Mouse (Mus musculus) neural tube, embryonic 13.5 days (tissue): Measurements from ENCODE around the gene Cox5a. TPM values are rescaled to one million over a fixed set of nuclear protein-coding genes. Genes with fewer than 3 reads are reported as not detected.

Experiments
- ATAC-seq: fragments of 200-750 bp; cut with Nextera tagmentation; 2 replicates; pipeline ENCODE4 v1.8.0; 2017; ENCODE audit warnings: low read depth, mild to moderate bottlenecking, moderate TSS enrichment, moderate library complexity
- H3K27ac ChIP-seq: fragments of 300-500 bp; sonication (generic); replicated peaks from 2 replicates; pipeline ENCODE4 v1.5.1; 2015; ENCODE audit warnings: moderate library complexity, mild to moderate bottlenecking, inconsistent platforms
- H3K27me3 ChIP-seq: fragments of 300-500 bp; sonication (generic); 2 replicates; pipeline ENCODE4 v1.6.1; 2015; ENCODE audit warnings: mild to moderate bottlenecking, inconsistent platforms
- H3K36me3 ChIP-seq: fragments of 300-500 bp; sonication (generic); 2 replicates; pipeline ENCODE4 v1.6.1; 2015; ENCODE audit warnings: mild to moderate bottlenecking, inconsistent platforms
- H3K4me1 ChIP-seq: fragments of 300-500 bp; sonication (generic); replicated peaks from 2 replicates; pipeline ENCODE4 v1.6.1; 2015; ENCODE audit warnings: inconsistent platforms
- H3K4me2 ChIP-seq: fragments of 300-500 bp; sonication (generic); 2 replicates; pipeline ENCODE4 v1.6.1; 2015; ENCODE audit warnings: inconsistent platforms, mild to moderate bottlenecking, moderate library complexity
- H3K4me3 ChIP-seq: fragments of 300-500 bp; sonication (generic); 2 replicates; pipeline ENCODE4 v1.5.1; 2015; ENCODE audit warnings: mild to moderate bottlenecking, inconsistent platforms
- H3K9ac ChIP-seq: fragments of 300-500 bp; sonication (generic); 2 replicates; pipeline ENCODE4 v1.6.1; 2015; ENCODE audit warnings: moderate library complexity, mild to moderate bottlenecking, inconsistent platforms
- H3K9me3 ChIP-seq: fragments of 300-500 bp; sonication (generic); 2 replicates; pipeline ENCODE4 v1.6.1; 2016; ENCODE audit warnings: inconsistent platforms
- WGBS: fragments of 180-500 bp; shearing (Covaris S2); methylation state at CpG from one replicate; pipeline ENCODE4 v1.1.7; 2015; 5-methylcytosine and 5-hydroxymethylcytosine counted together
- polyA plus RNA-seq: library from polyadenylated mRNA; unstranded; fragments of >200 nt; fragmentation: Nextera tagmentation; extraction: Ambion mirVana; gene quantifications from 2 replicates; pipeline ENCODE4 v1.2.1, GENCODE M21; 2015

The Cox5a gene
- 922 and 997 TPM in 2 replicates for polyA plus RNA-seq

GRCm38 (mm10) chr9:57521056-57521911 is at the start of gene Cox5a:
Gene Cox5a (plus strand): TSS chr9:57521274.
- H3K4me1 ChIP-seq, result peaks cover 41% of the 10 kb centered on the region
- H3K27me3 ChIP-seq, result no peaks in the 10 kb centered on the region
- H3K9ac ChIP-seq, result peak within 1 kb of the TSS; percentile 97
- under 1% methylated on average over 95 of the region's 95 CpGs for WGBS
- peak within 1 kb of the TSS; percentile 99 for H3K4me3 ChIP-seq
- H3K9me3 ChIP-seq, result no peaks in the 10 kb centered on the region
- peak within 1 kb of the TSS; percentile 96 for H3K27ac ChIP-seq
- peak; percentile 96 for ATAC-seq
- H3K4me2 ChIP-seq, result peak within 1 kb of the TSS; percentile 78
- H3K36me3 ChIP-seq, result no peaks in the 10 kb centered on the region

- peak; percentile 79 for ATAC-seq
- H3K4me3 ChIP-seq, result no peak overlapping the region
- no peaks in the 10 kb centered on the region for H3K9me3 ChIP-seq
- H3K4me2 ChIP-seq, result no peak overlapping the region
- peak overlapping the region; percentile 53 for H3K9ac ChIP-seq
- peaks cover 4% of the 10 kb centered on the region; the same call in 1 of the 2 replicates for H3K4me1 ChIP-seq
- 15% methylated on average over 7 of the region's 7 CpGs for WGBS
- H3K36me3 ChIP-seq, result no peaks in the 10 kb centered on the region
- no peak overlapping the region for H3K27ac ChIP-seq
- H3K27me3 ChIP-seq, result peaks cover 21% of the 10 kb centered on the region
Measured at GRCm38 (mm10) chr9:57485774-57486173, 35.3 kb upstream of the Cox5a start.

GRCm38 (mm10) chr9:57487807-57488206 is 33.3 kb upstream of the Cox5a start:
- WGBS, result 76% methylated on average over 7 of the region's 7 CpGs
- H3K4me3 ChIP-seq, result no peak overlapping the region
- no peak for ATAC-seq
- H3K4me2 ChIP-seq, result no peak overlapping the region
- no peaks in the 10 kb centered on the region for H3K9me3 ChIP-seq
- H3K27me3 ChIP-seq, result peaks cover 21% of the 10 kb centered on the region
- H3K27ac ChIP-seq, result no peak overlapping the region
- H3K36me3 ChIP-seq, result no peaks in the 10 kb centered on the region
- H3K9ac ChIP-seq, result no peak overlapping the region
- H3K4me1 ChIP-seq, result peaks cover 4% of the 10 kb centered on the region; the same call in 1 of the 2 replicates

GRCm38 (mm10) chr9:57493532-57493931 is 27.5 kb upstream of the Cox5a start:
- no peaks in the 10 kb centered on the region for H3K27me3 ChIP-seq
- H3K4me1 ChIP-seq, result peaks cover 17% of the 10 kb centered on the region
- no peak overlapping the region for H3K27ac ChIP-seq
- no peaks in the 10 kb centered on the region for H3K36me3 ChIP-seq
- no peak overlapping the region for H3K4me3 ChIP-seq
- H3K9ac ChIP-seq, result no peak overlapping the region
- no peak for ATAC-seq
- H3K9me3 ChIP-seq, result no peaks in the 10 kb centered on the region
- no peak overlapping the region for H3K4me2 ChIP-seq
- WGBS, result 82% methylated on average over 2 of the region's 2 CpGs

GRCm38 (mm10) chr9:57494970-57495369 is 26.1 kb upstream of the Cox5a start:
- Histone ChIP-seq H3K4me3 (no peak overlapping the region), H3K9ac (no peak overlapping the region), H3K36me3 (no peaks in the 10 kb centered on the region), H3K4me1 (peaks cover 32% of the 10 kb centered on the region), H3K27me3 (peaks cover 7% of the 10 kb centered on the region), H3K4me2 (no peak overlapping the region), H3K9me3 (no peaks in the 10 kb centered on the region), H3K27ac (no peak overlapping the region)
- ATAC-seq, result no peak

- H3K27me3 ChIP-seq, result peaks cover 23% of the 10 kb centered on the region
- no peak overlapping the region for H3K9ac ChIP-seq
- no peak overlapping the region for H3K4me3 ChIP-seq
- H3K36me3 ChIP-seq, result no peaks in the 10 kb centered on the region
- no peaks in the 10 kb centered on the region for H3K9me3 ChIP-seq
- 65% methylated on average over 5 of the region's 5 CpGs for WGBS
- H3K4me1 ChIP-seq, result peaks cover 54% of the 10 kb centered on the region
- H3K4me2 ChIP-seq, result no peak overlapping the region
- H3K27ac ChIP-seq, result no peak overlapping the region
- ATAC-seq, result no peak
Measured at GRCm38 (mm10) chr9:57497236-57497635, 23.8 kb upstream of the Cox5a start.

- WGBS, result 47% methylated on average over 7 of the region's 7 CpGs
- Histone ChIP-seq H3K4me3 (no peak overlapping the region), H3K4me2 (0 out of 2 replicates have a peak overlapping the region, but pooled peaks have one; percentile 1), H3K36me3 (no peaks in the 10 kb centered on the region), H3K4me1 (peaks cover 67% of the 10 kb centered on the region), H3K27me3 (peaks cover 36% of the 10 kb centered on the region), H3K9me3 (no peaks in the 10 kb centered on the region), H3K9ac (peak overlapping the region; percentile 55; the same call in 1 of the 2 replicates), H3K27ac (peak overlapping the region; percentile 65)
- ATAC-seq, result no peak
Measured at GRCm38 (mm10) chr9:57498536-57498935, 22.5 kb upstream of the Cox5a start.

- Histone ChIP-seq H3K4me2 (peak overlapping the region; percentile 82), H3K4me1 (peaks cover 96% of the 10 kb centered on the region), H3K9ac (peak overlapping the region; percentile 60), H3K4me3 (peak overlapping the region; percentile 45), H3K27ac (peak overlapping the region; percentile 91), H3K27me3 (peaks cover 64% of the 10 kb centered on the region), H3K9me3 (no peaks in the 10 kb centered on the region), H3K36me3 (no peaks in the 10 kb centered on the region)
- ATAC-seq, result no peak
- 6% methylated on average over 13 of the region's 13 CpGs for WGBS
Measured at GRCm38 (mm10) chr9:57501452-57501851, 19.6 kb upstream of the Cox5a start.

GRCm38 (mm10) chr9:57501861-57502260 is 19.2 kb upstream of the Cox5a start:
- H3K4me1 ChIP-seq, result peaks cover 98% of the 10 kb centered on the region
- peak; percentile 69 for ATAC-seq
- peak overlapping the region; percentile 45 for H3K4me3 ChIP-seq
- peak overlapping the region; percentile 60 for H3K9ac ChIP-seq
- H3K9me3 ChIP-seq, result no peaks in the 10 kb centered on the region
- peak overlapping the region; percentile 91 for H3K27ac ChIP-seq
- peaks cover 68% of the 10 kb centered on the region for H3K27me3 ChIP-seq
- H3K36me3 ChIP-seq, result no peaks in the 10 kb centered on the region
- H3K4me2 ChIP-seq, result peak overlapping the region; percentile 82
- WGBS, result 1% methylated on average over 20 of the region's 20 CpGs

GRCm38 (mm10) chr9:57502911-57503621 is 18.0 kb upstream of the Cox5a start:
- peaks cover 68% of the 10 kb centered on the region for H3K27me3 ChIP-seq
- ATAC-seq, result no peak
- peak overlapping the region; percentile 91 for H3K27ac ChIP-seq

GRCm38 (mm10) chr9:57503622-57504380 is 17.3 kb upstream of the Cox5a start, which contains the start of gene Rpp25:
Gene Rpp25 (plus strand): TSS chr9:57504026.
- Histone ChIP-seq H3K9me3 (no peaks in the 10 kb centered on the region), H3K4me2 (peak within 1 kb of the TSS; percentile 82), H3K4me3 (peak within 1 kb of the TSS; percentile 45), H3K9ac (peak within 1 kb of the TSS; percentile 65), H3K27me3 (peaks cover 68% of the 10 kb centered on the region), H3K4me1 (peaks cover 78% of the 10 kb centered on the region), H3K36me3 (no peaks in the 10 kb centered on the region), H3K27ac (peak within 1 kb of the TSS; percentile 91)
- WGBS, result under 1% methylated on average over 46 of the region's 46 CpGs
- ATAC-seq, result peak; percentile 45; the same call in 1 of the 2 replicates

More at GRCm38 (mm10) chr9:57502911-57503621, 18.0 kb upstream of the Cox5a start:
- WGBS, result 2% methylated on average over 23 of the region's 23 CpGs
- no peaks in the 10 kb centered on the region for H3K36me3 ChIP-seq
- H3K9me3 ChIP-seq, result no peaks in the 10 kb centered on the region
- H3K4me1 ChIP-seq, result peaks cover 86% of the 10 kb centered on the region
- peak overlapping the region; percentile 45 for H3K4me3 ChIP-seq
- peak overlapping the region; percentile 82 for H3K4me2 ChIP-seq
- peak overlapping the region; percentile 65 for H3K9ac ChIP-seq
